ENCODE assay signal across 7 mouse cellular contexts in the genomic region with DNA sequence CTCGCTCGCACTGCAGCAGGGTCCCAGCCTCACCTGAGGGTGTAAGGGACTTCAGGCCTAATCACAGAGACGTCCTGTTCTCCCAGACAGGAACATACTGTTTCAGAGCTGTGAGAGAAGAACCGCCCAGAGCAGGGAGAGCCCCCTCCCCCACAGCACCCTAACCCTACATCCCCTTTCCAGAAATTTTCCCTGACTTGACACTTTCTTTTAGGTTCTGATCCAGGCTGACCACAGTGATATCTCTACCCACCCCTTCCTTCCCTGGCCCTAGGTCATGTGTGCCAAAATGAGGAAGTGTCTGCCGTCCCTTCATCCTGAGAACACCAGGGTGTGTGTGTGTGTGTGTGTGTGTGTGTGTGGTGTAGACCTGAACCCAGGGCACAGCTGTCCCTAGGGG. TPM values are rescaled to one million over a fixed set of nuclear protein-coding genes. Genes with fewer than 3 reads are reported as not detected.
DNase-seq lines count a peak whose midpoint lies in the region; ATAC-seq and TF ChIP-seq lines count a peak whose summit lies in the region.

A gene (minus strand): TSS at position 255 of the 400 bp plus-strand sequence.

- no peak for TF ChIP-seq CTCF in embryonic fibroblast, embryonic 13.5 days (IDR thresholded peaks at IDR 0.05; ENCODE audit: borderline replicate concordance, insufficient read depth, low read length)
- no peak for TF ChIP-seq CTCF in stomach, postnatal 0 days (IDR thresholded peaks at IDR 0.05; ENCODE audit: low read depth)

- no peak for TF ChIP-seq EP300 in stomach, postnatal 0 days (optimal IDR thresholded peaks at IDR 0.05)

- ATAC-seq in limb, embryonic 13.5 days (ENCODE audit: low FRiP score, low read depth) = no peak
- peak; percentile 11; the same call in 1 of the 2 replicates for ATAC-seq in stomach, postnatal 0 days (ENCODE audit: low FRiP score, low TSS enrichment)

- 60% methylated on average over 5 of the region's 5 CpGs for WGBS in hindbrain, embryonic 10.5 days
- 57% methylated on average over 5 of the region's 5 CpGs for WGBS in limb, embryonic 13.5 days
- WGBS in stomach, postnatal 0 days = 54% methylated on average over 5 of the region's 5 CpGs

- H3K4me3 ChIP-seq in embryonic fibroblast, embryonic 13.5 days (ENCODE audit: insufficient read depth, low read length) = no peak within 1 kb of the TSS
- H3K4me3 ChIP-seq in hindbrain, embryonic 10.5 days = no peak within 1 kb of the TSS
- no peak within 1 kb of the TSS for H3K4me3 ChIP-seq in limb, embryonic 13.5 days
- H3K4me3 ChIP-seq in stomach, postnatal 0 days (ENCODE audit: low read depth, low read length) = no peak within 1 kb of the TSS

- H3K9me3 ChIP-seq in hindbrain, embryonic 10.5 days = no peaks in the 10 kb centered on the region
- no peaks in the 10 kb centered on the region for H3K9me3 ChIP-seq in limb, embryonic 13.5 days
- no peaks in the 10 kb centered on the region for H3K9me3 ChIP-seq in stomach, postnatal 0 days (ENCODE audit: control insufficient read depth, low read length)

- no peak within 1 kb of the TSS for H3K9ac ChIP-seq in limb, embryonic 13.5 days
- no peak within 1 kb of the TSS for H3K9ac ChIP-seq in stomach, postnatal 0 days (ENCODE audit: low read length)

- no peak for TF ChIP-seq POLR2A in embryonic fibroblast, embryonic 13.5 days (IDR thresholded peaks at IDR 0.05; ENCODE audit: low read depth, low read length)

- no peak within 1 kb of the TSS for H3K4me2 ChIP-seq in limb, embryonic 13.5 days (replicated peaks)
- no peak within 1 kb of the TSS for H3K4me2 ChIP-seq in stomach, postnatal 0 days (replicated peaks; ENCODE audit: low read depth)

- peak; percentile 56 to 57 for DNase-seq in right cerebral cortex, postnatal 10 days (ENCODE audit: low spot score in 2 of 2)
- no peak for DNase-seq in right cerebral cortex, postnatal 25 days
- no peak for DNase-seq in hindbrain, embryonic 10.5 days (ENCODE audit: low spot score)
- no peak for DNase-seq in stomach, postnatal 0 days (ENCODE audit: low spot score)
- no peak for DNase-seq in right cerebral cortex, postnatal 4 days

- H3K27ac ChIP-seq in embryonic fibroblast, embryonic 13.5 days (ENCODE audit: insufficient read depth, low read length) = no peak within 1 kb of the TSS
- no peak within 1 kb of the TSS for H3K27ac ChIP-seq in hindbrain, embryonic 10.5 days
- H3K27ac ChIP-seq in limb, embryonic 13.5 days = no peak within 1 kb of the TSS
- H3K27ac ChIP-seq in stomach, postnatal 0 days (replicated peaks) = no peak within 1 kb of the TSS

- no peaks in the 10 kb centered on the region for H3K4me1 ChIP-seq in embryonic fibroblast, embryonic 13.5 days (ENCODE audit: control insufficient read depth, insufficient read depth, low read length)
- peaks cover 21% of the 10 kb centered on the region for H3K4me1 ChIP-seq in hindbrain, embryonic 10.5 days (replicated peaks)
- H3K4me1 ChIP-seq in limb, embryonic 13.5 days = 0 out of 2 replicates have a peak, but pooled peaks cover 9% of the 10 kb centered on the region
- no peaks in the 10 kb centered on the region for H3K4me1 ChIP-seq in stomach, postnatal 0 days (replicated peaks; ENCODE audit: control insufficient read depth, insufficient read depth)

- no peaks in the 10 kb centered on the region for H3K36me3 ChIP-seq in hindbrain, embryonic 10.5 days
- no peaks in the 10 kb centered on the region for H3K36me3 ChIP-seq in limb, embryonic 13.5 days
- H3K36me3 ChIP-seq in stomach, postnatal 0 days (ENCODE audit: control insufficient read depth, insufficient read depth, low read length) = no peaks in the 10 kb centered on the region

- peaks cover 76% of the 10 kb centered on the region for H3K27me3 ChIP-seq in hindbrain, embryonic 10.5 days (ENCODE audit: insufficient read depth, poor library complexity, severe bottlenecking)
- peaks cover 75% of the 10 kb centered on the region for H3K27me3 ChIP-seq in limb, embryonic 13.5 days
- H3K27me3 ChIP-seq in stomach, postnatal 0 days (ENCODE audit: control insufficient read depth, insufficient read depth, low read length) = no peaks in the 10 kb centered on the region

RNA-seq across cellular contexts. Expression of the gene that starts here (rescaled TPM):
- polyA plus RNA-seq in embryonic fibroblast, embryonic 13.5 days (2011; ENCODE audit: insufficient read length, low read depth, missing spikeins) = 1.4 and 10.8 TPM in 2 replicates
- 7.5 and 18.5 TPM in 2 replicates for polyA plus RNA-seq in hindbrain, embryonic 10.5 days (2016; fragmentation: Nextera tagmentation; extraction: Ambion mirVana)
- 18.1 and 18.8 TPM in 2 replicates for polyA plus RNA-seq in limb, embryonic 13.5 days (2015; fragmentation: Nextera tagmentation; extraction: Ambion mirVana)
- polyA plus RNA-seq in stomach, postnatal 0 days (2015; fragmentation: Nextera tagmentation; extraction: Ambion mirVana) = 48.6 and 49.4 TPM in 2 replicates

Comparison
In these comparisons a context has a peak if more than half of its experiments do, and no peak if none do; other contexts are left out.
1. DNase-seq: peak in right cerebral cortex, postnatal 10 days (2 of 2); none in right cerebral cortex, postnatal 25 days (single experiment), hindbrain, embryonic 10.5 days (single experiment), stomach, postnatal 0 days (single experiment) and right cerebral cortex, postnatal 4 days (single experiment).